Mouse (Mus musculus) cerebellum, adult 11 months (tissue): ENCODE measurements around the gene Palm2.
"Not testable (repeated sequence)": the region's sequence is repeated elsewhere in the genome, so short reads cannot be mapped to it uniquely, and the experiment has no call there.

Experiments
- DNase-seq: peaks from one replicate; pipeline ENCODE4 v3.0.0; 2022

Gene Palm2

GRCm38 (mm10) chr4:57433941-57434704, at the start of gene Palm2:
Palm2 (plus strand) TSS chr4:57434247.
- DNase-seq, result peak; percentile 68

- no peak for DNase-seq
Observed at GRCm38 (mm10) chr4:57384355-57384754, 49.7 kb upstream of the Palm2 start.

- DNase-seq, result no peak
Observed at GRCm38 (mm10) chr4:57391103-57391502, 42.9 kb upstream of the Palm2 start.

GRCm38 (mm10) chr4:57396414-57396813, 37.6 kb upstream of the Palm2 start:
- no peak for DNase-seq

- not testable (repeated sequence) for DNase-seq
Observed at GRCm38 (mm10) chr4:57412385-57412784, 21.7 kb upstream of the Palm2 start.

- no peak for DNase-seq
Observed at GRCm38 (mm10) chr4:57413016-57413415, 21.0 kb upstream of the Palm2 start.

- not testable (repeated sequence) for DNase-seq
Observed at GRCm38 (mm10) chr4:57413670-57414069, 20.4 kb upstream of the Palm2 start.

GRCm38 (mm10) chr4:57424011-57424410, 10.0 kb upstream of the Palm2 start:
- DNase-seq, result no peak

- DNase-seq, result no peak
Observed at GRCm38 (mm10) chr4:57428317-57428716, 5.7 kb upstream of the Palm2 start.

GRCm38 (mm10) chr4:57434705-57435360, 786 bp downstream of the Palm2 start:
- no peak for DNase-seq

- no peak for DNase-seq
Observed at GRCm38 (mm10) chr4:57436286-57436685, 2.2 kb downstream of the Palm2 start.

- DNase-seq, result no peak
Observed at GRCm38 (mm10) chr4:57446082-57446481, 12.0 kb downstream of the Palm2 start.

GRCm38 (mm10) chr4:57446854-57447444, 12.9 kb downstream of the Palm2 start:
- DNase-seq, result no peak

GRCm38 (mm10) chr4:57451896-57452295, 17.8 kb downstream of the Palm2 start:
- peak; percentile 46 for DNase-seq

- DNase-seq, result no peak
Observed at GRCm38 (mm10) chr4:57452661-57453060, 18.6 kb downstream of the Palm2 start.

GRCm38 (mm10) chr4:57462378-57462777, 28.3 kb downstream of the Palm2 start:
- no peak for DNase-seq

- no peak for DNase-seq
Observed at GRCm38 (mm10) chr4:57482435-57482834, 48.4 kb downstream of the Palm2 start.

GRCm38 (mm10) chr4:57486392-57486791, 52.3 kb downstream of the Palm2 start:
- DNase-seq, result no peak

GRCm38 (mm10) chr4:57489887-57490286, 55.8 kb downstream of the Palm2 start:
- DNase-seq, result no peak

- DNase-seq, result no peak
Observed at GRCm38 (mm10) chr4:57504792-57505191, 70.7 kb downstream of the Palm2 start.

GRCm38 (mm10) chr4:57510576-57510975, 76.5 kb downstream of the Palm2 start:
- no peak for DNase-seq

- DNase-seq, result no peak
Observed at GRCm38 (mm10) chr4:57511734-57512133, 77.7 kb downstream of the Palm2 start.

- no peak for DNase-seq
Observed at GRCm38 (mm10) chr4:57513241-57513933, 79.3 kb downstream of the Palm2 start.
